Mouse (Mus musculus) lung, postnatal 0 days (tissue): Measurements from ENCODE around the gene Acbd4.

Experiments used
- CTCF ChIP-seq: IDR thresholded peaks from 2 replicates; pipeline ENCODE4 v1.5.1; 2016; ENCODE audit warnings: antibody characterized with exemption, mild to moderate bottlenecking
- EP300 ChIP-seq: IDR thresholded peaks from 2 replicates; pipeline ENCODE4 v1.6.1; 2016; ENCODE audit warnings: antibody characterized with exemption, mild to moderate bottlenecking, control low read depth

DNA sequence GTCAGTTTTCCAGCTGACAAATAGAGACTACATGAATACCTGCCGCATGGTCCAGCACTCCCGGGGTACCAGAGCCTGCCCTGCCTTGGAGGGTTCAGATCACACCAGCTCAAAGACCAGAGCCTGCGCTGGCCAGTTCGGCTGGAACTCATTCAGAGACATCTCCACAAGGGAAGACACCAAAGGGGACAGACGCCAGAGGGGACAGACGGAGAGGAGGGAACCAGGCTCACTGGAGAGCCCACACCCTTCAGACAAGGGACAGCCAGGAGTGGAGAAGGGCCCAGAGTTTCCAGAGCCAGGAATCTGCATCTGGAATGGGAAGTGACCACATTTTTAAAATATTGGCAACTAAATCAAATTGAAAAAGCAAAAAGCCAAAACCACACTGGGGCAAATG lies 19.9 kb upstream of the Acbd4 start:
- TF ChIP-seq CTCF (no peak), EP300 (no peak)
